Mouse (Mus musculus) kidney, adult 10 weeks (tissue): ENCODE measurements around the gene Mup2. TPM values are rescaled to one million over a fixed set of nuclear protein-coding genes. Genes with fewer than 3 reads are reported as not detected.

Experiments
- polyA plus RNA-seq: library from polyadenylated mRNA; stranded (reverse); fragments of 350-450 nt; fragmentation: Illumina TruSeq; extraction: RNeasy Lipid Tissue Mini Kit (QIAGEN cat#74804); gene quantifications from one replicate; pipeline ENCODE4 v1.2.3, GENCODE M21; 2014; ENCODE audit warnings: low read depth, low replicate concordance

The Mup2 gene
- polyA plus RNA-seq: not detected

DNA sequence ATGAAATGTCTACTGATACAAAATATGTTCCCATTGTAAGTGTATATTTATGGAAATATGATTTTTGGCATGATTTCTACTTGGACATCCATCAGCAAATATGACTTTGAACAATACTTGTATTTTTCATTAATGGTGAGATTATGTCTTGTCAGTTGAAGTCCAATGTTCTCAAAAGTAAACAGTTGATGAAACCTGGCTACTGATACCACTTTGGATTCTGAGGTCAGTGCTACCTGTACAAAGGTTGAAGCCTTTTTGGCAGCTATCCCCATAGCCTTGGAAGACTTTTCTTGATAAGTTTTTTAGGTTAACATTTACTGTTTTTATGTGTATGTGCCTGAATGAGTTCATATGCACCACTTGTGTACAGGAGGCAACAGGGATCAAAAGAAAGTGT is at the start of gene Mup2:
Gene Mup2 (minus strand): TSS at position 101 of the 400 bp plus-strand sequence.

Other genes starting within 250 kb of the Mup2 start
- gene Slc46a2, start 239.2 kb downstream of the Mup2 start, polyA plus RNA-seq: not detected
- not detected for gene Mup4, start 193.6 kb downstream of the Mup2 start, polyA plus RNA-seq
- gene Mup6, start 190.0 kb downstream of the Mup2 start, polyA plus RNA-seq: not detected
- gene Mup7, start 83.8 kb downstream of the Mup2 start, polyA plus RNA-seq: not detected
- not detected for gene Mup8, start 68.3 kb upstream of the Mup2 start, polyA plus RNA-seq